Mouse (Mus musculus) T-cell, adult 66 days (primary cell): ENCODE measurements around the gene Lyrm9. TPM values are rescaled to one million over a fixed set of nuclear protein-coding genes. Genes with fewer than 3 reads are reported as not detected.

ENCODE experiments used
- total RNA-seq, 2 experiments: library from RNA; stranded (reverse); gene quantifications; 3 replicates in 1 of 2; 4 replicates in 1 of 2; pipeline ENCODE4 v1.2.4; 2023

The Lyrm9 gene
- 10 to 100 TPM in 1 of 2 experiments, 1 to 10 TPM in 1; 6.8 to 11.8 TPM for total RNA-seq

GRCm38 (mm10) chr11:78826442-78827013 is at the start of gene Lyrm9:
Lyrm9 (plus strand) TSS chr11:78826584.

Other genes with a start within 250 kb of the Lyrm9 start
- gene Nlk, start 129.2 kb upstream of the Lyrm9 start, total RNA-seq = 10 to 100 TPM; 84.0 to 90.8 TPM
- 10 to 100 TPM; 22.7 to 24.5 TPM for gene Ccnq, start 74.9 kb upstream of the Lyrm9 start, total RNA-seq
- gene Nos2, start 94.2 kb downstream of the Lyrm9 start, total RNA-seq = not detected
- 100 to 1,000 TPM; 134 to 142 TPM for gene Lgals9, start 158.4 kb downstream of the Lyrm9 start, total RNA-seq